Mouse (Mus musculus) c-Kit-negative CD71-positive TER-119-positive erythroid progenitor cells, embryonic 14.5 days (primary cell): ENCODE results near the gene Dzank1.

ENCODE experiments used
- DNase-seq: peaks from one replicate; pipeline ENCODE4 v3.0.0-alpha.2; 2013; ENCODE audit warnings: low read depth, low spot score

Gene Dzank1

DNA sequence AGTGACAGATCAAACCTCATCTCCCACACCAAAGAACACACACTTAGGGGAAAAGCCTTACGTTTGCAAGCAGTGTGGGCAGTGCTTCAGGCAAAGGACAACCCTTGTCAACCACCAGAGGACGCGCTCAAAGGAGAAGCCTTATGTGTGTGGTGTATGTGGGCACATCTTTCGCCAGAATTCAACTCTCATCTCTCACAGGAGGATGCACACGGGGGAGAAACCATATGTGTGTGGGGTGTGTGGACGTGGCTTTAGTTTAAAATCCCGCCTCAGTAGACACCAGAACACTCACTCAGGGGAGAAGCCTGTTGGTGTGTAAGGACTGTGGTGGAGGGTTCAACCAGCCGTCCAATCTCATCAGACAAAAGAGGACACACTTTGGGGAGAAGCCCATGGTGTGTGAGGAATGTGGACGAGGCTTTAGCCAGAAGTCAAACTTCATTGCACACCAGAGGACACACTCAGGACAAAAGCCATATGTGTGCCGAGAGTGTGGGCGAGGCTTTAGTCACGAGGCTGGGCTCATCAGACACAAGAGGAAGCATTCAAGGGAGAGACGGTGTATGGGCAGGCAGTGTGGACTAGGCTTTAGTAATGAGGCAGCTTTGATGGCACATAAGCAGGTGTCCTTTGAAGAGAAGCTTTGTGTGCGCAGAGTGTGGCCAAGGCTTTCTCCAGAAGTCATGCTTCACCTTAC, 61.2 kb downstream of the Dzank1 start:
- no peak for DNase-seq

DNA sequence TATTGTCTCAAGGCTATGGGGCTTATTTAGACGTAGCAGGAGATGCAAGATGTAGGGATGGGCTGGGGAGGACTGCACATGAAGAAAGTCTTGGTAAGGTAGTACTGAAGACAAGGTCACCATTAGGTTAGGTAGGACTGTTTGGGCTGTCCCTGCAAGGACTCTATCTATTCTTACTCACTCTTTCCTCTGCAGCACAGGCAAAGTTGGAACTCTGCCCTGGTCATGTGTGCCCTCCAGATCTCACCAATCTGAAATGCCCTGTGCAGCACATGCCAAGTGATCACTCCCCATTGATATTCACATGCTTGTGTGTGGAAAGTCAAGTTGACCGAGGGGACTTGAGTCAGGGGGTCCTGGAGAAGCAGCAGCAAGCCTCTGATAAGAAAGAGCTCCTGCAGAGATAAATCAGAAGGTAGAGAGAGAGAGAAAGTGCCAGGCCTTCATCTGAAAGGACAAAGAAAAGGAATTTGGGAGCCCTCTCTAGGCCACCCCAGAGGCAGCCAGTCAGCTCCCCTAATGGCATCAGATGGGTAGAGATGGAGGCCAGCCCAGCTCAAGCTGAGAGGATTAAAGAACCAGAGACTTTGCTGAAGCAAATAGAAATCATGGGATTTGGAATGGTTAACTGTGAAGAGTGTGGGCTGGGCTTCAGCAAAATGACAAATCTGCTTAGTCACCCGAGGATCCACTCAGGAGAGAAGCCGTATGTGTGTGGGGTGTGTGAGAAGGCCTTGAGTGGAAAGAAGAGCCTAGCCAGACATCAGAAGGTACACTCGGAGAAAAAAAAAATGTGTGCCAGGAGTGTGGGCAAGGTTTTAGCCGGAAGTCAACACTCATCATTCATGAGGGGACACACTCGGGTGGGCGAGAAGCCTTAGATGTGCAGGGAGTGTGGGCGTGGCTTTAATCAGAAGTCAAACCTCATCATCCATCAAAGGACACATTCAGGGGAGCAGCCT, 62.1 kb downstream of the Dzank1 start:
- DNase-seq, result no peak

DNA sequence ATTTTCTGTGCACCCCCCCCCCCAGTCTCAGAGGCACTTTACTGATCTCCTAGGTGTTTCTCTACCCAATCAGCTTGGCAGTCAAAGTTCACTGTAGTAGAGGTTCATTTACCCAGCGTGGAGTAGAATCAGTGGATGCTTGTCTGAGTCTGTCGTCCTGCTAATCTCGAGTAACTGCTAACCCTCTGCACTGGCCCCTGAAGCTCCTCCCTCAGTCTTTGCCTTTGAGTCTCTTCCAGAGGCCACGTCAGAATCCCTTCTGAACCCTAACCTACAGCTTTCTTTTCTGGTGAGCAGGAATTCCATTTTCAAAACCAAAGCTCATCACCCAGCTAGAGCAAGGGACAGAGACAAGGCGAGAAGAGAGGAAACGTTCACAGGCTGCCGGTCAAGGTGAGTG, 63.0 kb downstream of the Dzank1 start:
- no peak for DNase-seq

DNA sequence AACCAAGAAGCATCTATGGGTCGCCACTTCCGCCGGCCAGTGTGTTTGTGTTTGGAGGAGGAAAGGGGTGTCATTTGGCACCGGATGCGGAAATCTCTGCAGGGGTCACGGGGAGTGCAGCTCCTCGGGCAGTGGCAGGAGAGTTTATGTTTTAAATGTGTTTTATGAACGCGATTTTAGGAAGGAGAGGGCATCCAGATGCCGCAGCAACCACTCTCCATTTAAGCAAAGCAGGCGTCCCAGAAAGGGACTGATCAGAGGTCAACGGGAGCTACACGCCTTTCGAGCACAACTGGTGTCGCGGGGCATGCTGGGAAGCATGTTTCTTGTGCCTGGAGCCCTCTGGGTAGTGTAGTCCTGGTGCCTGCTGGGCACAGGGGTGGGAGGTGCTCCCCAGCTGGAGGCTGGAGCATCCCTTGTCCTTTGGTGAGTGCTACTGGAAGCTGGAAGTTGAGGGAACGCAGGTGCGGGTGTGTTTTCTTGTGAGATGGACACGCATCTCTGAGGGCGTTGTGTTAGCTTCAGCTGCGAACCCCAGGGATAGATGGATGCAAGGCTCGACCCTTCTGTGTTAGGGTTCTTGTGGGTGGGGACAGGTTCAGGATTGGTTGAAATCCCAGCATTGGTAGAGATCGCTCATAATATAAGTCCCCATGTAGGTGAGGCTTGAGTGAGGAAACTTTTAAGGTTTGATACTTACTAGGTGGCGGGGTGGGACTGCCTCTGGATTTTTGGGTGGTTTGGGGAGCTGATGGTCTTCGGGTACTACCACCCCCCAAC, 68.0 kb downstream of the Dzank1 start:
- no peak for DNase-seq

GRCm38 (mm10) chr2:144458355-144458754, 68.9 kb downstream of the Dzank1 start:
- DNase-seq, result no peak

DNA sequence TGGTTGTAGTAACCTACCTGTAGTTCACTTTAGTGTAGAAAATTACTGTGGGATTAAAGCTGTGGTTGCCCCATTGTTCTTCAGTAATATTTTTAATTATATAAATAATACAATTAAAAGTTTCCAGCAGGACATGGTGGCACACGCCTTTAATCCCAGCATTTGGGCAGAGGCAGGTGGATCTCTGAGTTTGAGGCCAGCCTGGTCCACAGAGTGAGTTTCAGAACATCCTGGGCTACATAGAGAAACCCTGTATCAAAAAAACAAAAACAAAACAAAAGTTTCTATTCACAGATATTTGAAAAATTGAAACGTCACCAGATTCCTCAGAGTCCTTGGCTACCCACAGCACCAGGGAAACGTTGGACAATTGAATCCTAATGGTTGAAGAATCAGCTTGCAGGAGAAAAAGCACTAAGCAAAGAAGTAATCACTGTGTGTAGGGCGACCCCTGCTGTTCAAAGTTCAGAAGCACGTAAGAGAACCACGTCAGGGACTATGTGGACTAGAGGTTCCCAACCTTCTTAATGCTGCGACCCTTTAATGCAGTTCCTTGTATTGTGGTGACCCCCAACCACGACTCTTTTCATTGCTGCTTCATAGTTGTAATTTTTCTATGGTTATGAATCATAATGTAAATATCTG, 74.7 kb downstream of the Dzank1 start:
- DNase-seq, result peak; percentile 36

- no peak for DNase-seq
Observed at GRCm38 (mm10) chr2:144450378-144450777, 76.8 kb downstream of the Dzank1 start.

DNA sequence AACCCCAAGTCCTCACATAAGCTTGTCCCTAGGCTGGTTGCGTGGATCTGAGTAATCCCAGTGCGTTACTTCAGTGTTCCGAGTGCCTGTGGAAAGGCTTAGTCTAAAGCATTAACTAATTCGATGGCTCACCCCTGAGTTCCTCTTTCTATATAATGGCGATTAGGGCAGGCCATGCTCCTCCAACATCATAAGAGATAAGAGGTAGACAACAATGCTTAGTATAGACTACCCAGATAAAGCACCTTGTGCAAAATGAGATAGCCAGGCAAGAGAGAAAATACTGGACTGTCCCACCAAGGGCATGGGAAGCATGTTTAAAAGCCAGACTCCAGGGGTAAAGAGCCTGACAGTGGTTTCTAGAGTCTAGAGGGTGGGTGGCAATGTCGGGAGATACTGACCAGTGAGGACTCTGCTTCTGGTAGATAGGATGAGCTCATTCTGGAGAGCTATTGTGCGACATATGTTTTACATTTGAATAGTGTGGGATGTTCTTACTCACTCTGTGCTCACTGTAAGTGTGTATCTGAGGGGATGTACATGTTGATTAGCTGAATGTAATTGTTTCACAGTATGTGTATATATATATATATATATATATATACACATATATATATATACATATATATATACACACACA, 80.7 kb downstream of the Dzank1 start:
- DNase-seq, result no peak

DNA sequence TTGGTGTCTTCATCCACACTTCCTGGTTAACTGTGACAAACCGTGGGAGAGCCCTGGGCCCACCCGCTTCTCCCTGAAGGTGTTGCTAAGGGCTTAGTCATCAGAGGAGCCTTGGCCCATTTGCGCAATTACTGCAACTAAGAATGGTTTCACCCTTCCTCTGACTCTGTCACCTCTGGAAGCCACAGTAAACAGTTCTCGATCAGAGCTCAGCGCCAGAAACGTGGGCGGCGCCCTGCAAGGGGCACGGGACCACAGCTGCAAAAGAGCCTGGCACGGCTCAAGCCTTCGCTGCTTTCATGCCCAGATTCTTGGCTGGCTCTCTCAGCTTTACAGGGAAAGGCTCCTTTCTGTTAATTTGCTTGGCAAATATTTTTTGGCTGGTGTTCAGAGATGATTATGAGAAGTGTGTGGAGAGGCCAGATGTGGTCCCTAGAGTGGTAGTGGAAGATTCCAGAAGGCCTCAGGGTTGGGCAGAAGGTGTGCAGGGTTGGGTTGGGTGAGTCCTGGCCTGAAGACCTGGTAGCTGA, 85.8 kb downstream of the Dzank1 start:
- DNase-seq, result no peak

DNA sequence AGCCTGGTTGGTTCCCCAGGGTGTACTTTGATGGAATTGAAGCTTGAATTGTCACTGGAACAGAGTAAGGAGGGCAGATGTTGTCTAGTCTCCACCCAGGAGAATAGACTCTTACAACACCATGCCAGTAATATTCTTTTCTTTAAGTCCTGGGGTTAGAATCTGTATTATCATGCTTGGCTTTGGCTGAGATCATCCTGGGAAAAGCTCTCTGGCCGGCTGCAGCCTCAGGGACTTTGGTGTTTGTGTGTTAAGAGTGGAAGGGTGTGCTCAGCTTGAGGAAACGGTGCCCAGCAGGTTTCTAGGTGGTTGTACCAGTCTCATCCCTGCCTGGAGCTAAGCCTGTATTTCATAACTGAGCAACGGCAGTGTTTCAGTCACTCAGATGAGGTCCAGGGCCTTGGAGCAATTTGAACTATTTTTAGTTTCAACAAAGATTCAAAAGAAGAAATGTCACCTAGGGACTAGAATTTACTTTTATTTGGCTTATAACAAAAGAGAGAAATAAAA, 88.0 kb downstream of the Dzank1 start:
- DNase-seq, result no peak

DNA sequence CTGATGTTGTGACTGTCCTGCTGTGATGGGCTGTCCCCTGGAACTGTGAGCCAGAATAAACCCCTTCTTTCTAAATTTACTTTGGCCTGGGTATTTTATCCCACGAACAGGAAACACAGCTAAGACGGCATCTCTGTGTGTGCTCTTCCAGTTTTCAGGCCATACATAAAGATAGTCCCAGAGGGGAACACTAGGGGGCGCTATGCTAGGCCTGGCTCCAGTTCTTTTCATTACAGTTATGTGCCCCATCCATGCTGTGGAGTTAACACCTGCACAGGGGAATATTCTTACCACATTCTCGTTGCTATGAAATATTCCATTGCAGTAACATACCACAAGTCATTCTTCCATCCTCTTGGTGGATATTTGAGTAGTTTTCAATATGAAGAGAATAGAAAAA, 88.8 kb downstream of the Dzank1 start:
- DNase-seq, result no peak

GRCm38 (mm10) chr2:144435679-144436078, 91.5 kb downstream of the Dzank1 start:
- no peak for DNase-seq

GRCm38 (mm10) chr2:144431286-144431825, 95.9 kb downstream of the Dzank1 start:
- DNase-seq, result no peak

DNA sequence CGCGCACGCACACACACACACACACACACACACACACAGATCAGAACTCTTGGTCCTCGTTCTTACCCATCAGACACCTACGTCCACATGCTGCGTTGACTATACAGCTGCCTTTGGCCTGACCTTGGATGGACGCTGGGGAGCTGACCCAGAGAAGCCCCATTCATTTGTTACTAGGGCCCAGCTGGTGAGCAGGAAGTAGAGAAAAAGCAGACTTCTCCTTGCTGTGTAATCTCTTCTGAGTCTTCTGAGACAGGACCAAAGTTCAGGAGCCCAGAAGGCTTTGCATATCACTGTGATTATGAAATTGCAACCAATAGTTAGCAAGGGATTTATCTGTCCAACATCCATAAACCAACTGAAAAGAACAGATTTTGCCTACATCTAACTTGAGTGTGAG, 98.0 kb downstream of the Dzank1 start:
- DNase-seq, result no peak

GRCm38 (mm10) chr2:144428659-144429058, 98.6 kb downstream of the Dzank1 start:
- no peak for DNase-seq

- DNase-seq, result no peak
Observed at GRCm38 (mm10) chr2:144427852-144428251, 99.4 kb downstream of the Dzank1 start.

- no peak for DNase-seq
Observed at GRCm38 (mm10) chr2:144425761-144426160, 101.5 kb downstream of the Dzank1 start.

DNA sequence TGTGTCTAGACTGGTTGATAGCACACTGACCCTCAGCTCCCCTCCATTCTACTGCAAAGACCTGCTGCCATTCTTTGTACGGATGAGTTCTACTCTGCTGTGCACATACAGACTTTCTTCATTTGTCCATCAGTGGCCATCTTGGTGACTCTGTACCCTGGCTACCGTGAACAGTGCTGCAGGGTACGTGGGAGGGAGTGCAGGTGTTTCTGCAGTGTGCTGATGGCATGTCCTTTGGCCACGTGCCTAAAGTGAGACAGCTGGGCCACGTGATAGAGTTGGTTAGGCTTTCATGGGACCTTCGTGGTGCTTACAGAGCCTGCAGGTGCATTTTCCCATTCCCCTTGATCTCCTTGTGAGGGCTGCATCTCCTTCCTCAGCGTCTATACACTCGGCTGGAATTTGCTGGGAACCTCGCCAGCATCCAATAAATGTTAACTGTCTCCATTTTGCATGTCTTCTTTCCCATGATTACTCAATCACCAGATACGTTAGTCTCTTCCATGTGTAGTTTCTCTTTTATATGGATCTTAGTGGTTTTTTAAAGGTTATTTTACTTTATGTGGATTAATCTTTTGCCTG, 105.0 kb downstream of the Dzank1 start:
- no peak for DNase-seq
